Mouse (Mus musculus): ENCODE data around the gene Pa2g4. TPM values are rescaled to one million over a fixed set of nuclear protein-coding genes. Genes with fewer than 3 reads are reported as not detected.

Gene Pa2g4
- polyA plus RNA-seq (2015; fragmentation: Illumina TruSeq; extraction: RNeasy Lipid Tissue Mini Kit (QIAGEN cat#74804); ENCODE audit: low read depth, low replicate concordance), result 67.6 TPM

DNA sequence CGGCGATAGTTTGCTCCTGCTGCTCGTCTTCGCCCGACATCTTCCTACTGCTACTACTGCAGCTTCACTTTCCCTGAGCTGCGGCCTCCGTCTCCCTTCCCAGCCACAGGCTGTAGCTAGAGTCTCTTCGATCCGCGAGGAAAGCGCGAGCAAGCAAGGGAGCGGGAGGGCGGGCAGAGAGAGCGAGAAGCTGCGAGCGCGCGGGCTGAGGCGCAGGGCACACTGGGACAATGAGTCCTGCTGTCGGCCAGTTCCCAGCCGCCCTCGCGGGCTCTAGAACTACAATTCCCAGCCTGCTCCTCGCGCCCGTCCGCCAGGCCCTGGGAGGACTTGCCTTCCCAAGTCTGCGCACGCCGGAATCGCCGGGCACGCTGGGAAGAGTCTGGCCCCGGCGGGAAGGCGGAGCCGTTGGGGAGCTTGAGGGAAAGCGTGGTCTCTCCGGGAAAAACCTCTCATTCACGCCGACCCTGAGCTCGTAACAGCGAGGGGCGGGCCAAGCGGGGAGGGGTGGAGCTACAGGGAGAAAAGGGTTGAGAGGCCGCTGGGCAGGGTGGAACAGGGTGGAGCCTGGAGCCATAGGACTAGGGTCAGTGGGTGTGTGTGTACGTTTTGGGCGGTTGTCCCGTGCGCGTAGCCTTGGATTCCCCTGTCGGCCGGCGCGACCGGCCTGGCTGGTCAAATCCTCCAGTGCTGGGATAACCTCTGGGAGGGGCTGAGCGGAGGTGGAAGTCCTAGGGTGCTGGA, at the start of gene Pa2g4:
Gene Pa2g4 (minus strand): TSS at position 200 of the 744 bp plus-strand sequence.

DNA sequence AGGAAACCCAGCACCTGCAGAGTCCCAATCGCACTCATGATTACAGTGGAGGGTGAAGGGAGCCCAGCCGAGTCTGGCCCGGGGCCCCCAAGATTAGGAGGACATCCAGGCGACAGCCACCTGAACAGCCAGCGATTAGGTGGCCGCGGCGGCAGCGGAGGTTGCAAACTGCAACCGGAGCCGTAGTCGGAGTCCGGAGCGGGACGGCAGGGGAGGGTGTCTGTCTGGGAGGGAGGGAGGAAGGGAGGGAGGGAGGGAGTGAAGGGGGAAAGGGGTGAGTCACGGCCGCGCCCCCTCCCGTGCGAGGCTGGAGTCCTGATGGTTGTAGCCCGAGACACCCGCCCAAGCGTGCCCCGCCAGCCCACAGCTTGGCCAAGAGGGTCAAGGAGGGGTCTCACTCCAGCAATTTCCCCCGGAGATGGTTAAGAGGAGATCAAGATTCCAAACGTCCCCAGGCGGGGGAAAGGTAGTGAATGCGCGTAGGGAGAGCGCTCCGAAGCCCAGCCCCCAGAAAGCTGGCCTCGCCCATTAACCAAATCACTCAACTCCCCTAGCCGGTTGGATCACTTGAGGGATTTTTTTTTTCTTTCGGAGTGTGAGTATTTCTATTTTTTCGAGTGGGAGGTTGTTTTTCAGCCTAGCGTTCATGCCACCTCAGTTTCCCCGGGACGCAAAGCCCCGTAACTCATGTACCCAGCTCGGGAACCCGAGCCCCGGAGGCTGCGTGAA, 23.8 kb upstream of the Pa2g4 start, which contains the start of gene Erbb3:
Gene Erbb3 (minus strand): TSS at position 189 of the 729 bp plus-strand sequence.

DNA sequence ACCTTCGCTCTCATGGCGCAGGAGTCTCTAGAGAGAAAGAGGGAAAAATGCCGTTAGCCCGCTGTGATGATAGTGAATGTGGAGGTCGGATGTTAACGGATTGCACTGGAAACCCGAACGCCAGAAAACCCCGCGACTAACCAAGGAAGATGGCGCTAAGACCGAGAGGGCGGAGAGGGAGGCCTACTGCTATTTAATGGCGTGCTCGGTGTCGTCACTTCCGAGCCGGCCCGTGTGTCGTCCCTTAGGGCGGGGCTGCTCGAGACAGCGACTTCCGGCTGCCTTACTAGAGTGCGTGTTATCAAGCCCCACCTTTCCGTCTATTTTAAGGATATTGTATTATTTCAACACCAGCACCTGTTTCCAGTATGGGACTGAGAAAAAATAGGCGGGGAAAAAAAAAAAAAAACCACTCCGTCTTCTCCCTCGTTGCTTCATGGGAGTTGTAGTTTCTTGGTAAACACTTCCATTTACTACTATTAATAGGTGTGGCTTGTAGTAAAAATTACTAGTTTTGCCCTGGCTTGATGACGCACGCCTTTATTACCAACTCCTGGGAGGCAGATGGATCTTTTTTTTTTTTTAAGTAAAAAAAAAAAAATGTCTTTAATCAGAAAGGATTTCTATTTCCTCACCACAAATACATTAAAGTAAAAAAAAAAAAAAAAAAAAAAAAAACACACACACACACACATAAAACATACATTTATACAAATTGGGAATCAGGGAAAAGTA, 16.7 kb downstream of the Pa2g4 start, which contains the start of gene Rpl41:
Gene Rpl41 (minus strand): TSS at position 359 of the 735 bp plus-strand sequence.

DNA sequence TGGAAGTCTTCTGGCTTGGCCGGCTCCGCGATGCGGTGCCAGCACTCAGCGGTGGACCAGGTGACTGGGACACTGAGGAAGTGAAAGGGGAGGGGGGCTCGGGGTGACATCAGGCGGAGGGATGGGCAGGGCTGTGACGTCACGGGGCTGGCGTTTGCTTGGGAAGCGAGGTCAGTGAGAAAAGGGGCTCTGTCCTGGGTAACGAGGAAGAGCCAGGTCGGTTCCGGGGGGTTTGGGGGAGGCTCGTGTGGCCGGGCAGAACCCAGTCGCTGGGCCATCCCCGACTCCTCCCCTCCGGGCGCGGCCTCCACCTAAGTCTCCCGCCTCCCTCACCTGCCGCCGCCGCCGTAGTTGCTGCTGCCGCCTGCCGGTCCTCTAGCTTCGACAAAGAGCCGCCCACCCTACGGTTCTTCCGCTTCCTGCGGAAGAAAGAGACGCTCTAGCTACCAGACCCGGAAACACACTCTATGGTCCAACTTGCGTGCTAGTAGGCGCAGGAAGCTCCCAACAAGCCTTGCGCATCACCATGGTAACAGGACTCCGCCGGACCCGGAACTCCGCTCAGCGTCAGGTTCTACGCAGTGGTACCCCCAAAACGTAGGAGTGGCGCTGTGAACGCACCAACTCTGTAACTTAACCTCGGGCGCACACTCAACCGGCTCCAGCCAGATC, 18.3 kb downstream of the Pa2g4 start, which contains the start of gene Zc3h10:
Gene Zc3h10 (minus strand): TSS at position 414 of the 672 bp plus-strand sequence.

DNA sequence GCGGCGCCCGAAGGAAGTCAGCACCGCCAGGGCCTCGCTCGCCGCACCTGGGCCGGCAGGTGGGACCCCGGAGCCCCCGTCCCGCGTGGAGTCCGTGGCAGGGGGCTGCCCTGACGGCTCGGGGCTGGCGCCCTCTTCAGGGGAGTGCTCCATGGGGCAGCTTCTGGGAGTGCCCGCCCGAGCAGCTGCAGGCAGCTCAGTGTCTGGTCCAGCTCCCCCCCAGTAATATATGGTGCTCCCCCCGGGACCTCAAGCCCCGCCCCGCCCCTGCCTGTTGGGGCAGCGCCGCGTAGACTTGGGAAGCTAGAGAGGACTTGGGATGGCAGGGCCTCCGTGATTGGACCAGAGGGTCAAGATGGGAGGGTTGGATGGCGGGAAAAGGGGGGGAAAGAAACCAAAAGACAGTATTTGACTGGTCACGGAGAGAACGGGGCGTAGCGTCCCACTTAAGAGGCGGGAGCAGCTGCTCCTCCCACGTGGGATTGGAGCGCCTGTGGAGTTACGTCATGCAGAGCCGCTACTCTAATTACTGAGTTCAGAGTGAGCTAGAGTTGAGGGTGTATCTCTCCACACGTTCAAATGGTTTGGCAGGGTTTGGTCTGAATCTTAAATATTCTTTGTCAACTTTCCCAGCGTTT, 40.0 kb downstream of the Pa2g4 start, which contains the start of gene Esyt1:
Gene Esyt1 (minus strand): TSS at position 201 of the 638 bp plus-strand sequence.

Other genes with a start within 250 kb of the Pa2g4 start
- gene Cnpy2, start 243.5 kb downstream of the Pa2g4 start, polyA plus RNA-seq (2015; fragmentation: Illumina TruSeq; extraction: RNeasy Lipid Tissue Mini Kit (QIAGEN cat#74804); ENCODE audit: low read depth, low replicate concordance), result 94.6 TPM
- gene Cs, start 228.3 kb downstream of the Pa2g4 start, polyA plus RNA-seq (2015; fragmentation: Illumina TruSeq; extraction: RNeasy Lipid Tissue Mini Kit (QIAGEN cat#74804); ENCODE audit: low read depth, low replicate concordance), result 216 TPM
- gene Coq10a, start 197.0 kb downstream of the Pa2g4 start, polyA plus RNA-seq (2015; fragmentation: Illumina TruSeq; extraction: RNeasy Lipid Tissue Mini Kit (QIAGEN cat#74804); ENCODE audit: low read depth, low replicate concordance), result 67.8 TPM
- 25.4 TPM for gene Ankrd52, start 188.9 kb downstream of the Pa2g4 start, polyA plus RNA-seq (2015; fragmentation: Illumina TruSeq; extraction: RNeasy Lipid Tissue Mini Kit (QIAGEN cat#74804); ENCODE audit: low read depth, low replicate concordance)
- gene Slc39a5, start 164.8 kb downstream of the Pa2g4 start, polyA plus RNA-seq (2015; fragmentation: Illumina TruSeq; extraction: RNeasy Lipid Tissue Mini Kit (QIAGEN cat#74804); ENCODE audit: low read depth, low replicate concordance), result 0.57 TPM
- 120 TPM for gene Nabp2, start 154.5 kb downstream of the Pa2g4 start, polyA plus RNA-seq (2015; fragmentation: Illumina TruSeq; extraction: RNeasy Lipid Tissue Mini Kit (QIAGEN cat#74804); ENCODE audit: low read depth, low replicate concordance)
- gene Rnf41, start 154.3 kb downstream of the Pa2g4 start, polyA plus RNA-seq (2015; fragmentation: Illumina TruSeq; extraction: RNeasy Lipid Tissue Mini Kit (QIAGEN cat#74804); ENCODE audit: low read depth, low replicate concordance), result 73.7 TPM
- gene Smarcc2, start 106.7 kb downstream of the Pa2g4 start, polyA plus RNA-seq (2015; fragmentation: Illumina TruSeq; extraction: RNeasy Lipid Tissue Mini Kit (QIAGEN cat#74804); ENCODE audit: low read depth, low replicate concordance), result 140 TPM
- gene Myl6, start 71.8 kb downstream of the Pa2g4 start, polyA plus RNA-seq (2015; fragmentation: Illumina TruSeq; extraction: RNeasy Lipid Tissue Mini Kit (QIAGEN cat#74804); ENCODE audit: low read depth, low replicate concordance), result 1,213 TPM
- gene Myl6b, start 67.3 kb downstream of the Pa2g4 start, polyA plus RNA-seq (2015; fragmentation: Illumina TruSeq; extraction: RNeasy Lipid Tissue Mini Kit (QIAGEN cat#74804); ENCODE audit: low read depth, low replicate concordance), result 33.8 TPM
- gene Esyt1, start 40.1 kb downstream of the Pa2g4 start, polyA plus RNA-seq (2015; fragmentation: Illumina TruSeq; extraction: RNeasy Lipid Tissue Mini Kit (QIAGEN cat#74804); ENCODE audit: low read depth, low replicate concordance), result 8.8 TPM
- 13.1 TPM for gene Zc3h10, start 18.2 kb downstream of the Pa2g4 start, polyA plus RNA-seq (2015; fragmentation: Illumina TruSeq; extraction: RNeasy Lipid Tissue Mini Kit (QIAGEN cat#74804); ENCODE audit: low read depth, low replicate concordance)
- gene Rpl41, start 16.7 kb downstream of the Pa2g4 start, polyA plus RNA-seq (2015; fragmentation: Illumina TruSeq; extraction: RNeasy Lipid Tissue Mini Kit (QIAGEN cat#74804); ENCODE audit: low read depth, low replicate concordance), result 1,818 TPM
- gene Erbb3, start 23.7 kb upstream of the Pa2g4 start, polyA plus RNA-seq (2015; fragmentation: Illumina TruSeq; extraction: RNeasy Lipid Tissue Mini Kit (QIAGEN cat#74804); ENCODE audit: low read depth, low replicate concordance), result 6.3 TPM
- gene Rps26, start 60.8 kb upstream of the Pa2g4 start, polyA plus RNA-seq (2015; fragmentation: Illumina TruSeq; extraction: RNeasy Lipid Tissue Mini Kit (QIAGEN cat#74804); ENCODE audit: low read depth, low replicate concordance), result 372 TPM
- gene Ikzf4, start 80.0 kb upstream of the Pa2g4 start, polyA plus RNA-seq (2015; fragmentation: Illumina TruSeq; extraction: RNeasy Lipid Tissue Mini Kit (QIAGEN cat#74804); ENCODE audit: low read depth, low replicate concordance), result 6.7 TPM
- 13.6 TPM for gene Suox, start 108.1 kb upstream of the Pa2g4 start, polyA plus RNA-seq (2015; fragmentation: Illumina TruSeq; extraction: RNeasy Lipid Tissue Mini Kit (QIAGEN cat#74804); ENCODE audit: low read depth, low replicate concordance)
- gene Rab5b, start 130.3 kb upstream of the Pa2g4 start, polyA plus RNA-seq (2015; fragmentation: Illumina TruSeq; extraction: RNeasy Lipid Tissue Mini Kit (QIAGEN cat#74804); ENCODE audit: low read depth, low replicate concordance), result 144 TPM
- gene Pmel, start 138.2 kb upstream of the Pa2g4 start, polyA plus RNA-seq (2015; fragmentation: Illumina TruSeq; extraction: RNeasy Lipid Tissue Mini Kit (QIAGEN cat#74804); ENCODE audit: low read depth, low replicate concordance), result 1.2 TPM
- gene Cdk2, start 139.0 kb upstream of the Pa2g4 start, polyA plus RNA-seq (2015; fragmentation: Illumina TruSeq; extraction: RNeasy Lipid Tissue Mini Kit (QIAGEN cat#74804); ENCODE audit: low read depth, low replicate concordance), result 3.0 TPM
- 7.5 TPM for gene Dgka, start 178.9 kb upstream of the Pa2g4 start, polyA plus RNA-seq (2015; fragmentation: Illumina TruSeq; extraction: RNeasy Lipid Tissue Mini Kit (QIAGEN cat#74804); ENCODE audit: low read depth, low replicate concordance)
- gene Pym1, start 181.9 kb upstream of the Pa2g4 start, polyA plus RNA-seq (2015; fragmentation: Illumina TruSeq; extraction: RNeasy Lipid Tissue Mini Kit (QIAGEN cat#74804); ENCODE audit: low read depth, low replicate concordance), result 35.5 TPM
- 0.30 TPM for gene Mmp19, start 224.9 kb upstream of the Pa2g4 start, polyA plus RNA-seq (2015; fragmentation: Illumina TruSeq; extraction: RNeasy Lipid Tissue Mini Kit (QIAGEN cat#74804); ENCODE audit: low read depth, low replicate concordance)
- 51.2 TPM for gene Dnajc14, start 238.1 kb upstream of the Pa2g4 start, polyA plus RNA-seq (2015; fragmentation: Illumina TruSeq; extraction: RNeasy Lipid Tissue Mini Kit (QIAGEN cat#74804); ENCODE audit: low read depth, low replicate concordance)
- 8.9 TPM for gene Tmem198b, start 238.4 kb upstream of the Pa2g4 start, polyA plus RNA-seq (2015; fragmentation: Illumina TruSeq; extraction: RNeasy Lipid Tissue Mini Kit (QIAGEN cat#74804); ENCODE audit: low read depth, low replicate concordance)

Measured in brain, adult 10 weeks (tissue).